Mouse (Mus musculus) forebrain, embryonic 15.5 days (tissue): Measurements from ENCODE around the gene Cfap61. TPM values are rescaled to one million over a fixed set of nuclear protein-coding genes. Genes with fewer than 3 reads are reported as not detected.
A peak's percentile ranks its signal among the peaks of the same experiment; 100 is the strongest.
"Not testable (repeated sequence)": the region's sequence is repeated elsewhere in the genome, so short reads cannot be mapped to it uniquely, and the experiment has no call there.

Experiments used
- ATAC-seq: fragments of 200-750 bp; cut with Nextera tagmentation; replicated peaks from 2 replicates; pipeline ENCODE4 v1.8.0; 2017; ENCODE audit warnings: mild to moderate bottlenecking, moderate TSS enrichment, moderate library complexity
- H3K27ac ChIP-seq: fragments of 300-500 bp; sonication (generic); replicated peaks from 2 replicates; pipeline ENCODE4 v1.5.1; 2015; ENCODE audit warnings: mild to moderate bottlenecking, inconsistent platforms
- H3K27me3 ChIP-seq: fragments of 300-500 bp; sonication (generic); 2 replicates; pipeline ENCODE4 v1.6.1; 2015; ENCODE audit warnings: inconsistent platforms
- H3K36me3 ChIP-seq: fragments of 300-500 bp; sonication (generic); 2 replicates; pipeline ENCODE4 v1.6.1; 2015; ENCODE audit warnings: mild to moderate bottlenecking, inconsistent platforms
- H3K4me1 ChIP-seq: fragments of 300-500 bp; sonication (generic); 2 replicates; pipeline ENCODE4 v1.6.1; 2015; ENCODE audit warnings: inconsistent platforms
- H3K4me2 ChIP-seq: fragments of 300-500 bp; sonication (generic); replicated peaks from 2 replicates; pipeline ENCODE4 v1.6.1; 2015; ENCODE audit warnings: mild to moderate bottlenecking, inconsistent platforms
- H3K4me3 ChIP-seq: fragments of 300-500 bp; sonication (generic); 2 replicates; pipeline ENCODE4 v1.5.1; 2015; ENCODE audit warnings: mild to moderate bottlenecking, inconsistent platforms
- H3K9ac ChIP-seq: fragments of 300-500 bp; sonication (generic); replicated peaks from 2 replicates; pipeline ENCODE4 v1.6.1; 2015; ENCODE audit warnings: mild to moderate bottlenecking, inconsistent platforms
- H3K9me3 ChIP-seq: fragments of 300-500 bp; sonication (generic); 2 replicates; pipeline ENCODE4 v1.6.1; 2016; ENCODE audit warnings: inconsistent platforms
- WGBS: fragments of 180-500 bp; shearing (Covaris S2); methylation state at CpG from one replicate; pipeline ENCODE4 v1.1.7; 2015; ENCODE audit warnings: mixed read lengths; 5-methylcytosine and 5-hydroxymethylcytosine counted together
- polyA plus RNA-seq: library from polyadenylated mRNA; unstranded; fragments of >200 nt; fragmentation: Nextera tagmentation; extraction: Ambion mirVana; gene quantifications from 2 replicates; pipeline ENCODE4 v1.2.1, GENCODE M21; 2015

Gene Cfap61
- polyA plus RNA-seq, 1 experiment from 2014 or later: 1.9 TPM

GRCm38 (mm10) chr2:145903983-145904616 lies 30.5 kb upstream of the Cfap61 start:
- ATAC-seq: no peak
- H3K9me3 ChIP-seq: no peaks in the 10 kb centered on the region
- peak overlapping the region; percentile 83 for H3K4me3 ChIP-seq
- peaks cover 24% of the 10 kb centered on the region for H3K4me1 ChIP-seq
- no peaks in the 10 kb centered on the region for H3K27me3 ChIP-seq
- H3K9ac ChIP-seq: peak overlapping the region; percentile 89; the same call in 1 of the 2 replicates
- peak overlapping the region; percentile 58 for H3K4me2 ChIP-seq
- no peak overlapping the region for H3K27ac ChIP-seq
- 31% methylated on average over 12 of the region's 12 CpGs for WGBS
- peaks cover 15% of the 10 kb centered on the region; the same call in 1 of the 2 replicates for H3K36me3 ChIP-seq

DNA sequence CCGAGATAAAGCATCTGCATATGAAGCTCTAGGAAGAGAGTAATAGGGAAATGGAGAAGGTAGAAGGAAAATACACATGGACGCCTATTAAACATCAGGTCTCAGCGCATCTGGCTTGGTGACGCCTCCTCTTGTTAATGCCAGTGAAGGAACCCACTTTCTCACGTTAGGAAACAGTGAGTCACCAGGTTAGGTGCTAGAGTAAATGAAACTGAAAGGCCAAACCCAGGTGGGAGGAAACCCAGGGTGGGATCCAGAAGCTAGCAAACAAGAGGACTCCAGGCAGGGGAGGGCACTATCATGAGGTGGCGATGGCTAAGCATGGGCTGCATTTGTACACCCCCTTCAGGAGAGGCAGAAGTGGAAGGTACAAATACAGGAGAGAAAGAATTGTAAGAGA lies 29.4 kb upstream of the Cfap61 start:
- 85% methylated on average over 6 of the region's 6 CpGs for WGBS
- Histone ChIP-seq H3K27me3 (no peaks in the 10 kb centered on the region), H3K9me3 (no peaks in the 10 kb centered on the region), H3K36me3 (peaks cover 18% of the 10 kb centered on the region; the same call in 1 of the 2 replicates), H3K4me2 (no peak overlapping the region), H3K27ac (no peak overlapping the region), H3K4me1 (peaks cover 24% of the 10 kb centered on the region), H3K9ac (no peak overlapping the region), H3K4me3 (no peak overlapping the region)
- ATAC-seq: no peak

DNA sequence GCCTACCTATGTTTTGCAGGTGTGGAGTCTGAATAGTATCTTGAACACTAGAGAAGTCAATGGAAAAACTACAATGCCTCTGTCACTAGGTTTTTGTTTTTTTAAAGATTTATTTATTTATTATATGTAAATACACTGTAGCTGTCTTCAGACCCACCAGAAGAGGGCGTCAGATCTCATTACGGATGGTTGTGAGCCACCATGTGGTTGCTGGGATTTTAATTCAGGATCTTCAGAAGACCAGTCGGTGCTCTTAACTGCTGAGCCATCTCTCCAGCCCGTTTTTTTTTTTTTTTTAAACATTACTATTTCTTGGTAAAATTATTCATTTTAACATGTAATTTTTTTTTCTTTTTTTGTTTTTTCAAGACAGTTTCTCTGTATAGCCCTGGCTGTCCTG lies 28.7 kb upstream of the Cfap61 start:
- not testable (repeated sequence) for H3K4me3 ChIP-seq, H3K4me2 ChIP-seq, H3K27ac ChIP-seq, H3K9ac ChIP-seq, H3K27me3 ChIP-seq, H3K9me3 ChIP-seq, ATAC-seq
- 47% methylated on average over 4 of the region's 4 CpGs for WGBS
- peaks cover 24% of the 10 kb centered on the region for H3K36me3 ChIP-seq
- H3K4me1 ChIP-seq: peaks cover 24% of the 10 kb centered on the region

- H3K4me3 ChIP-seq: no peak overlapping the region
- H3K9ac ChIP-seq: no peak overlapping the region
- H3K9me3 ChIP-seq: no peaks in the 10 kb centered on the region
- H3K27me3 ChIP-seq: no peaks in the 10 kb centered on the region
- H3K4me1 ChIP-seq: no peaks in the 10 kb centered on the region
- H3K27ac ChIP-seq: no peak overlapping the region
- WGBS: 89% methylated on average over 8 of the region's 8 CpGs
- H3K4me2 ChIP-seq: no peak overlapping the region
- ATAC-seq: no peak
- H3K36me3 ChIP-seq: peaks cover 84% of the 10 kb centered on the region
Measured at GRCm38 (mm10) chr2:145920941-145921650, 13.5 kb upstream of the Cfap61 start.

- Histone ChIP-seq H3K4me2 (no peak overlapping the region), H3K4me3 (no peak overlapping the region), H3K9ac (no peak overlapping the region), H3K27ac (no peak overlapping the region), H3K9me3 (no peaks in the 10 kb centered on the region), H3K4me1 (peaks cover 11% of the 10 kb centered on the region), H3K27me3 (no peaks in the 10 kb centered on the region), H3K36me3 (peaks cover 7% of the 10 kb centered on the region; the same call in 1 of the 2 replicates)
- ATAC-seq: no peak
- WGBS: 86% methylated on average over 8 of the region's 8 CpGs
Measured at GRCm38 (mm10) chr2:145936975-145937374, 2.4 kb downstream of the Cfap61 start.

GRCm38 (mm10) chr2:145941403-145941802 lies 6.8 kb downstream of the Cfap61 start:
- no peak overlapping the region for H3K4me3 ChIP-seq
- WGBS: 73% methylated on average over 3 of the region's 3 CpGs

GRCm38 (mm10) chr2:145944286-145944685 lies 9.7 kb downstream of the Cfap61 start:
- no peak overlapping the region for H3K9ac ChIP-seq
- 28% methylated on average over 3 of the region's 3 CpGs for WGBS
- H3K4me1 ChIP-seq: peaks cover 4% of the 10 kb centered on the region
- H3K4me3 ChIP-seq: no peak overlapping the region
- no peaks in the 10 kb centered on the region for H3K27me3 ChIP-seq
- H3K36me3 ChIP-seq: no peaks in the 10 kb centered on the region
- ATAC-seq: no peak
- no peak overlapping the region for H3K4me2 ChIP-seq
- H3K27ac ChIP-seq: no peak overlapping the region
- no peaks in the 10 kb centered on the region for H3K9me3 ChIP-seq

More at GRCm38 (mm10) chr2:145941403-145941802, 6.8 kb downstream of the Cfap61 start:
- Histone ChIP-seq H3K9me3 (no peaks in the 10 kb centered on the region), H3K4me1 (peaks cover 3% of the 10 kb centered on the region; the same call in 1 of the 2 replicates), H3K27ac (no peak overlapping the region), H3K9ac (no peak overlapping the region), H3K27me3 (no peaks in the 10 kb centered on the region), H3K36me3 (no peaks in the 10 kb centered on the region), H3K4me2 (no peak overlapping the region)
- no peak for ATAC-seq

DNA sequence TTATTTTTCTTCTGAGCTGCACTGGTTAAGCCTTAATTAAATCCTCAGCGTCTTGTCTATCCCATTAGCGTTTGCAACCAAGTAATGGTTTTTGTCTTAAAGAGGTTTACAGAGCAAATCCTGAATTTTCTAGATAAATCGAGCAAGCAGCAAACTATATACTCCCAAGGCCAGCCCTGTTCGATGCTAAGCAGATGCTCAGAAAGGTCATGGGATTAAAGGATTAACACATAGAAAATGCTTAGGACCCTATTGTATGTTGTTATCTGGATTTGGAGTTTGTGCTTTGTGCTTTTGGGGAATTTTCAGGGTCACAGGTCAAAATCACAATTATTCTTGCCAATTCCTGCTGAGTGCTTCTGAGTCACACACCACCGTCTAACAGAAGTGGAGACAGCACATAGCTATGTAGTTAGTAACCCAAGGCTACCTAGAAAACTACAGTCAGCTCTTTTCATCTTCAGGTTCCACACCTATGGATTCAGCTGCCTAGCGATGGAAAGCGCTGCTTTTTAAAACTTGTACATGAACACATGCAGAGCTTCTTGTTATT lies 13.9 kb downstream of the Cfap61 start:
- WGBS: 56% methylated on average over 7 of the region's 7 CpGs
- H3K4me3 ChIP-seq: no peak overlapping the region
- H3K27ac ChIP-seq: no peak overlapping the region
- no peaks in the 10 kb centered on the region for H3K9me3 ChIP-seq
- H3K4me1 ChIP-seq: peaks cover 9% of the 10 kb centered on the region
- no peak overlapping the region for H3K9ac ChIP-seq
- H3K27me3 ChIP-seq: no peaks in the 10 kb centered on the region
- H3K4me2 ChIP-seq: no peak overlapping the region
- no peaks in the 10 kb centered on the region for H3K36me3 ChIP-seq
- ATAC-seq: no peak

DNA sequence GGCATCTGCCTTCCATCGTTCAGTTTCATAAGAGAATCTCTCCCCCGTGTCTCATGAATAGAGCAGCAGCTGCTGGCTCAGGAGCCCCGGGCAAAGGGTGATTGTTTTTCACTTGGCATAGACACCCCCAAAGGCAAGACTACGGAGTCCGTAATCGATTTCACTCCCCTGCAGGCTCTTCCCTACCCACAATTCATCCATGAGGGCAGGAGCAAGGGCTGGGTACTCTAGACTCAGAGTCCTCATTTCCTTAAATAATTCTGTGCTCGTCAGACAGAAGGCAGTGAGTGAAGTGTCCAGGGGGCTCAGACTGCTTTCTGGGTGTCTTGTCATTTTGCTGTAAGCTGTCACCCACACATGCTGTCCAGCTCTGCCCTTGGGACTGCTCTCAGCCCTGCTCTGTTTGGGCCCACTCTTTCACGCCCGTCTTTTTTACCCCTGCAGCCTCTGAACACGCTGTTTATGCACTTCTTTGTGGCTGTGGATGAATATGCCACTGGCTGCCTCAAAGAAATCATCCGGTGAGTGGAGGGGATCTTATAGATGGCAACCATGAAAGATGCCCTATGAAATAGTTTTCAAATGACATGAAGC lies 15.0 kb downstream of the Cfap61 start:
- Histone ChIP-seq H3K36me3 (no peaks in the 10 kb centered on the region), H3K27ac (no peak overlapping the region), H3K9ac (no peak overlapping the region), H3K4me1 (peaks cover 6% of the 10 kb centered on the region), H3K9me3 (no peaks in the 10 kb centered on the region), H3K4me2 (no peak overlapping the region), H3K27me3 (no peaks in the 10 kb centered on the region), H3K4me3 (no peak overlapping the region)
- WGBS: 22% methylated on average over 11 of the region's 11 CpGs
- ATAC-seq: 0 out of 2 replicates have a peak, but pooled peaks have one; percentile 32

DNA sequence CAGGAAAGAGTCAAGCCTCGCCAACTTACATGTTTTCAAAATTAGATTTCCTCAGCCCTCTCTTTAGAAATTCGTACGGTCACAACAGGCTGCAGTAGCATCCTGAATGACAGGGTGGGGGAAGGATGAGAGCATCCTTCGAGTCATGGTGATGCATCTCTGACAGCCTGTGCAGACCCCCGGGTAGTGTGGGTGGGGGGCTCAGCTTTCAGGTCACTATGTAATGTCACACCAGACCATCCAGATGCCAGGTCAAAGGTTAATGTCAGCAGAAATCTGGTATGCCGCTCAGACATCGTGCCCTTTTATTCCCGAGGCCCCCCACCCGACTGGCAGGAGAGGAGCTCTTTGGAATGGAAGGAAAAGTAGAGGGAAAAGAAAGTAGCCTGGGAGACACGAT lies 15.7 kb downstream of the Cfap61 start:
- Histone ChIP-seq H3K9me3 (no peaks in the 10 kb centered on the region), H3K4me2 (no peak overlapping the region), H3K27ac (no peak overlapping the region), H3K4me3 (no peak overlapping the region), H3K9ac (no peak overlapping the region), H3K4me1 (peaks cover 6% of the 10 kb centered on the region), H3K27me3 (no peaks in the 10 kb centered on the region), H3K36me3 (no peaks in the 10 kb centered on the region)
- no peak for ATAC-seq
- WGBS: 41% methylated on average over 10 of the region's 10 CpGs

DNA sequence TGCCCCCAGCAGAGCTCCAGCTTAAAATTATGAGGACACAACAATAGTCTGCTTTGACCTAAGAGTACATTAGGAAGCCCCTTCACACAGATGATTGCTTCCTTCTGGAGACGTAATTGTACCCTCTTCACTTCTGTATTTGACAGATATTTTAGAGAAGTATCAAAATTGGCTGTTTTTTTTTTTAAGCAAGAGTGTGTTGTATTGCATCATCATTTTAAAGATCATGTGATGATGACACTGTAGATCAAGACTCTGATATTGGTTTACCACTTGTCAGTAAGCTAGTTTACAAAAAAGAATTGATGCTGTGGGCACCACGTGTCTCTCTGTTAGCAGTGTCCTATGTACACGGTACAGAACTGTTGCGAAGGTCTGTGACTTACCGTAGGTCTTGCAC lies 18.1 kb downstream of the Cfap61 start:
- 88% methylated on average over 5 of the region's 5 CpGs for WGBS
- ATAC-seq: no peak
- H3K9me3 ChIP-seq: no peaks in the 10 kb centered on the region
- no peak overlapping the region for H3K27ac ChIP-seq
- no peak overlapping the region for H3K9ac ChIP-seq
- H3K36me3 ChIP-seq: no peaks in the 10 kb centered on the region
- H3K27me3 ChIP-seq: 0 out of 2 replicates have a peak, but pooled peaks cover 3% of the 10 kb centered on the region
- no peak overlapping the region for H3K4me3 ChIP-seq
- peaks cover 8% of the 10 kb centered on the region for H3K4me1 ChIP-seq
- H3K4me2 ChIP-seq: no peak overlapping the region

DNA sequence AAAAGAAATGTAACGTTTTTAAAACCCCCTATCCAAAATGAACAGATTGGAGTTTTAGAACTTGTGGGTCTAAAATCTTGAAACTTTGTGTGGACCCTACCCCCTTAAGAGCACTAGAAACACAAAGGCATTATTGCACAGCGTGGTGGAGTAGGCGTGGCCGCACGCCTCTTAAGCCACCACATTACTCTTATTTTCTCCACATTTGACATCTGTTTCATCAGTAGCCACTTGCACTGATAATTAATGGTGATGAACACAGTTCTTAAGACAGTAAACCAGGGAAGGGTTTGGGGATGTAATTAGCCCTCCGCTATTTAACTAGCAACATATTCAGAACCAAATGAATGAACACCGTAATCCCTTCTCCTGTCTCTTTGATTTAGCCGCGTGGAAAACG lies 21.3 kb downstream of the Cfap61 start:
- no peaks in the 10 kb centered on the region for H3K9me3 ChIP-seq
- 15% methylated on average over 10 of the region's 10 CpGs for WGBS
- 0 out of 2 replicates have a peak, but pooled peaks cover 3% of the 10 kb centered on the region for H3K27me3 ChIP-seq
- H3K27ac ChIP-seq: no peak overlapping the region
- H3K4me3 ChIP-seq: no peak overlapping the region
- peaks cover 12% of the 10 kb centered on the region for H3K4me1 ChIP-seq
- no peak overlapping the region; the same call in 1 of the 2 replicates for H3K4me2 ChIP-seq
- H3K9ac ChIP-seq: no peak overlapping the region
- H3K36me3 ChIP-seq: no peaks in the 10 kb centered on the region
- no peak for ATAC-seq
